Mouse (Mus musculus): ENCODE data around the gene Kif14.

- TF ChIP-seq CTCF (IDR thresholded peaks at IDR 0.05; ENCODE audit: borderline replicate concordance, insufficient read depth, low read depth, low read length) (no peak), POLR2A (IDR thresholded peaks at IDR 0.05; ENCODE audit: borderline replicate concordance, insufficient read depth, low read length) (no peak)
Observed at GRCm38 (mm10) chr1:136541618-136542376, 75.7 kb downstream of the Kif14 start.
